Mouse (Mus musculus): Measurements from ENCODE around the gene Selenof.

The Selenof gene

DNA sequence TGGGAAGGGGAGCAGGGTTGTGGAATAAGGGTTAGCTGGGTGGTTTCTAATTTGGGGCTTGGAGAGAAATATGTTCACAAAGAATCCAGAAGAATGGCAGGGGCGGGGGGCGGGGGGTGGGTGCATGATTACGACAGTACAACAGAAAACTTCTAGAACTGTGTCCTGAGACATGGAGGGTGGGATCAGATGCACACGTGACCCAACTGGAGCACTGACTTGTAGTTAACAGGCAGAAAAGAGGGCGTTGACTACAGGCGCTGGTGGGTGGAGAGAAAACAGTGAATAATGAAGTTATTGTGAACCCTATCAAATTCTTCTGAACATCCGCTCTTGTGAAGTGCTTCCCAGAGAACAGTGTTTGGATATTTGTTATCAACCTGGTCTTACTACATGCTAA is 6.2 kb upstream of the Selenof start:
- 71% methylated on average over 7 of the region's 7 CpGs for WGBS

DNA sequence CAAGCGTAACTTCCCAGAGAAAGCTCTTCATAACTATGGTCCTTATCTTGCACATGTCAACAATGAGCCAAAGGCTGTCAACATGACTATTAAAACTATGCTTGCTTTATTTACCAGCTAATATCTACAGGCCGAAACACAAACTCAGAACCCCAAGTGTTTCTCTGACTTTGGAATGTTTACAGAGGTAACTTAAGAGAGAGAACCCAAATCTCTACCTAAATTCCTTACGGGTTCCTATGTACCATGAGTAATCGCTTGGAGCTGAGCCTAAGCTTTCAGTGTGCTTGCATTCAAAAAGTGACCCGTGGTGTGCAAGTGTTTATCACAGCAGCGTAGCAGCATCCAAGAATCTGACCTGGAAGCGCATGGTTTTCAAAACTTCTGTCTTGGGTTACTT is 4.9 kb upstream of the Selenof start:
- 83% methylated on average over 7 of the region's 7 CpGs for WGBS

DNA sequence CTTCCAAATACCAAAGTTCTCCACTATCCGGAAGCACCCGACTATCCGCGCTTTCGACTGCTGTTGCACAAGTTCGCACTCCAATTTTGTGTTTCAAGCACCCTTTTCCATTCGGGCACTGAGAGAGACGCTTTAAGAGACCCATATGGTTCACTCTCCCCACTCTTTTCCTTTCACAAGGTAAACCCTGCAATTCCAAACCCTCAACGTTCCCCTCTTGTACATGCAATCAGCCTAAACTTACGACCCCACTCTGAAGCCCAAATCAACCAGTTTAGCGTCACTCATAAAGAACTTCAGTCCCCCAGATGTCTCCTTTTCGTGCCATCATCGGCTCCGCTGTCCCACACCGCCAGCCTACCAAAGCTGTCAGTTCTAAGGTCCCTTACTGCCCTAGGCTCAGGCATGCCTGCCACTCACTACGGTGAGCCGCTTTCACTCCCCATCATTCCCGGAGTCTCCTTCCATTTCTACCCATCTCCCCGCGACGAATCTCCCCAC is 1.2 kb upstream of the Selenof start:
- 1% methylated on average over 21 of the region's 21 CpGs for WGBS

DNA sequence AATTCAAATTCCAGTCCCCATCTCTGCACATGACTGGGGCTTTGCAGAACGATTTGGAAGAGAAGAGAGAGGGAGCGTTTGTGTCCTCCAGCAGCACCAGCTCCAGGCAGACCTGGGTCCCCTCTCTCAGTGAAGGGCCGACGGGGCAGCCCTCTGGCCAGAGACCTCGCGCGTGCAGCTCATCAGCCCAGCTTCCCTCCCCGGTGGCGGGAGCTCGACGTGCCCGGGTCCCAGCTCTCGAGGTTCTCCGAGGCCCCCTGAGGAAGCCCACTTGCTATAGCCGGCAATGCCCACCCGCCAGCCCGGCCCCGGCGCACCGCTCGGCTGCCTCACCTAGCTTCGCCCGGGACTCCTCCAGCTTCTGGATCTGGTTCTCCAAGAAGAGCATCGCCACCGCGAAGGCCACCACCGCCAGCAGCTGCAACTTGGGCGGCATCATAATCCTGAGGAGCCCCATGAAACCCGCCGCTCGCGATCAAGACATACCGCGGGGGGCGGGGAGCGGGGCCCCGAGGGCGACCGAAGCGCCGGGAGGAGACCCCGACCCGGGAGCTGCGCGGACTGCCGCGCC is 618 bp upstream of the Selenof start:
- WGBS, result under 1% methylated on average over 47 of the region's 47 CpGs

DNA sequence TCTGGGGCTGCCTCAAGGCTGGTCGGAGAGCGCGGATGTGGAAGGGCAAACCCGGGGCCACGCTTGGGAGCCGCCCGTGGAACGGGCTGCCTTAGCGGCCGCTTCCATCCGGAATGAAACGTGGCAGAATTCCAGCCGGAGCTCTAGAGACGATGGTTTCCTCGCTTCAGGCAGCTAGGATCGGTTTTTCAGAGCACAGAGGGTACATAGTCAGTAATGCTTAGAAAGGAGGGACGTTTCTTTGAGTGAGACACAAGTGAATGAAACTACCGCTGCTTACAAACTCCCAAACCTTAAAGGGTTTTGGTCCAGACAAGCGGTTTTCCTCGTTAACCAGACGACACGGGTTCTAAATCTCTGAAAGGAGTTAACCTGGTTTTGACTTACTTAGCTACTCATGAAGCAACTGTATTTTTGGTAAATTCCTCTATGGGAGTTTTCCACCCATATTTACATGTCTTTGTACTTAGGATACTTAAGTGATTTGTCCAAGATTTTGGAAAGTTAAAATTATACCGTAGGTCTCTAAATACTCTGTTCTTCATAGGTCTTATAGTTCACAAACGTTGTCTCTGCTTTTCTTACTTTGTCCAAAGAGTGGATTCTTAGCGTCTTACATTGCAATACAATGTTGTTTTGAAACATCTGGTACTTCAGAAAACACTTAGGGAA is 848 bp downstream of the Selenof start:
- WGBS, result under 1% methylated on average over 25 of the region's 25 CpGs

DNA sequence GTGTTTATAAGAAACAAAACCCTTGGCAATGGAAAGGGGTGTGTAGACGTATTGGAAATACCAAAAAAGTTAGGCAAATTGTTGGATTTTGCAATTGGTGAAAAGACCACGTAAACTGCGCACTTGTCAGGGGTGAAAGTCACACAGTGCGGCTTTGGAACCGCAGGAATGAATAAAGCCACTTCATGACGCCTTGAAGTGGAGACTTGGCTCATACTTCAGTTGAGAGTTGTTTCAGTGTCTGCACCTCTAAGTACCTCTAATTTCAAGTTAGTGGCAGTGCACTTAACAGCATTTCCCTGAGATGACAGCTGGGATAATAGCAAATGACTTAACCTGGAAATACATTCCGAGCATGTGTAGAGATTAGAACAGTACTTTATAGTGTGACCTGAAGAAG is 4.2 kb downstream of the Selenof start:
- WGBS, result 82% methylated on average over 7 of the region's 7 CpGs

DNA sequence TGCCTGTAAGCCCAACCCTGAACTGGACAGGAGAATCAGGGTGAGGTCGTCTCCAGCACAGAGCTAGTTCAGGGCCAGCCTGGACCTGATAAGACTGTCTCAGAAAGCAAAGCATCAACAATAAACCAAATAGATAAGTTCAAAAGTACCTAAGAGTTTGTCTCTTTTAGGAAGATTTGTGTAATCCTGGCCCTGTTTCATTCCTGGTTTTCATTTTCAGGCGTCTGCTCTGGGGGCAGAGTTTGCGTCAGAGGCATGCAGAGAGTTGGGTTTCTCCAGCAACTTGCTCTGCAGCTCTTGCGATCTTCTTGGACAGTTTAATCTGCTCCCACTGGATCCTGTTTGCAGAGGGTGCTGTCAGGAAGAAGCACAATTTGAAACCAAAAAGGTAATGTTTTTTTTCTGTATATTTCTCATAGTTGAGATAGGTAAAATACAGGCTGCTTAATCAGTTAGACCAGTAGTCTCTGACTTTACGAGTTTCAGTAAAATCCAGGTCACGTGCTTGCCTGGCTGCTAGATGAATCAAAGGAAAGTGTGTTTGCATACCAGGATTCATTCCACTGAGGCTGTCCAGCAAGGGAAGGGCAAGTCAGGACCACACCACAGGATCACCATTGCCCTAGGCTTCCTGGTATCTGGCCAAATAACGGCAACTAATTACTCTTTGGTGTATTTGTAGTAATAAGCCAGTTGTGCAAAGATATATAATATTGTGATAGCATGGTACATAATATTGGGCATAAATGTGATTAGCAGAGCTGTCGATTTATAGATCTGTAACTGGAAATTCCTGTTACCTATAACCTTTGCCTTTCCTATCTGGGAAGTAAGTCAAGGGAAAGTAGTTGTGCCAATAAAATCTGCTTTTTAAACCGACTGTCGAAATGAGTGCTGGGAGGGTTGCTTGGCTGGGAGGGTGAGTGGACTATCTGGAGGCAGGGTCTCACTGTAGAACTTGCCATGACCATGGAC is 7.5 kb downstream of the Selenof start:
- 59% methylated on average over 10 of the region's 10 CpGs for WGBS

DNA sequence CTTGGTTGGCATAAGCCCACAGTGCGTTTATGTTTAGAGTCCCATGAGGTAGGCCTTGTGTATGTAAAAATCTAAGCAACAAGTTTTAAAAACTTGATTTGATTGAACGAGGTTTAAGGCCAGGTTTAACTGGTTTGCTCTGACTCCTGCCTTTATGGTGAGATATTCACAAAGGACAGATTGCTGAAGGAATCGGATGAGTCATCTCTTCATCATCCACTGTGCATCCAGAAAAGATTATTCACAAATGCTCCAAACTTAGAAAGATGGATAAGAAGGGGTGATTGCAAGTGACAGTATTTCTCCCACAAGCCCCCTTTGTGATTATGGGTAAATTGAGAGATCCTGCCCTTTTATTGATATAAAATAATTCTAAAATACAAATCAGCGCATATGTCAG is 8.8 kb downstream of the Selenof start:
- 65% methylated on average over 4 of the region's 4 CpGs for WGBS

DNA sequence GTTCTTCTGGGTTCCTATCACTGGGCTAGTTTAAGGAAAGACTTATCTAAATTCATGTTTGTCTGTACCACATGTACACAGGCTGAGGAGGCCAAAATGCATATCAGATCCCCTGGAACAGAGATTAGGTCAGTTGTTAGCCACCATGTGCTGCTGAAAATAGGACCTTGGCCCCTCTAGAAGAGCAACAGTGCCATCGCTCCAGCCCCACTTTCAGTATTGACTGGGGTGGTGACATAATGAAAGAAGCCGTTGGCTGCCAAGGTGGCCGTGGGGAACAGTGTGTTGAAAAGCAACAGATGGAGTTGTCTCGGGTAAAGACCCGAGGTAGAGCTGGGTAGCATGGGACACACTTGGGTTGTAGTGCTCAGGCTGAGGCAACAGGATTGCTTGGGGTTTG is 9.7 kb downstream of the Selenof start:
- 41% methylated on average over 5 of the region's 5 CpGs for WGBS

DNA sequence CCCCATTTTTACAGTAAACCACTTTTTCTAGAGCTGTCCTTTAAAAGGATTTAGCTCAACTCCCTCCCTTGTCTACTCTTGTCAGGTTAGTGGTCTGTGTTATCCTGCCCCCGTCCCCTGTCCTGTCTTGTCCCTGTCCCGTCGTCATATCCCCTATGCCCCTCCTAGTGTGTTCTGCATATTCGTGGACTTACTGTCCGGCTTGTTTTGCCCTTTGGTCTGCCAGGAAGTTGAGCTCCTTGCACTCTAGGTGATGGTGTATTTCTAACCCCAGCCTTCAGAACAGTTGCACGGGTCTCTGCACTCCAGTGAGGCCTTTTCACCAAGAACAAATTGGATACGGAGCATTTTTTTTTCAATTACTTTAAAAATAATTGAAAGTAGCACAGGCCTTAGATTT is 10.2 kb downstream of the Selenof start:
- WGBS, result 73% methylated on average over 7 of the region's 7 CpGs

DNA sequence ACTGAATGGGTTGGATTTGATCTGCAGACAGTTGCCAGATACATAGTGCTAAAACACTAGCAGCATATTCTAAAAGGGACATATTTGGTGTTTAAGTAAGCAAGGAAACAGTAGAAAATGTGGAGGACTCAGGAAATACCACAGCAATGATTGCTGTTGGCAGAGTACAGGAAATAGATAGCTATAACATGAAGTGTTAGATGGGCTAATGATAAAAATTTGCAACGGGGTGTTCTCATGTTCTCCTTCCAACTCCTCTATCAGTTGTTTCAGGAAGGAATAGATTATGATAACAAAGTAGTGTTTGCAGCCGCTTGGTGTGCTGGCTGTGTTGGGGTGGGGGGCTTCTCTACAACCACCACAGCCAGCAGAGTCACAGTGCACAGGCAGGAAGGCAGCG is 11.7 kb downstream of the Selenof start:
- 90% methylated on average over 3 of the region's 3 CpGs for WGBS

DNA sequence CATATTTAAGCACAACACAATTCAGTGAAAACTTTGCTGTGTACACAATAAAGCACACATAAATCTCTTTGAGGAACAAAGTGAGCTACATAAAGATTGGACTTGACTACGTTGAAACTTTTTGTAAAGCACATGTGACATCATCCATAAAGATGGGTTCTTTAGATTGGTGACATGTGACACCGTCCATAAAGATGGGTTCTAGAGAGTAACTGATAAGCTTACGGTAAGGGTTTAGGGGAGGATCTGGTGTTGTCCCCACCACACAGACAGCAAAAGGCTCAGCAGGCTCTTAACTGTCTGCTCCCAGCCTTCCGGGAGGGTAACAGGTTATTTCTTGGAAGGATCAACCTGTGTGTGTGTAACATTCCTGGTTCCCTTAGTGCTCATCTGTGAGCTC is 12.2 kb downstream of the Selenof start:
- 90% methylated on average over 4 of the region's 4 CpGs for WGBS

DNA sequence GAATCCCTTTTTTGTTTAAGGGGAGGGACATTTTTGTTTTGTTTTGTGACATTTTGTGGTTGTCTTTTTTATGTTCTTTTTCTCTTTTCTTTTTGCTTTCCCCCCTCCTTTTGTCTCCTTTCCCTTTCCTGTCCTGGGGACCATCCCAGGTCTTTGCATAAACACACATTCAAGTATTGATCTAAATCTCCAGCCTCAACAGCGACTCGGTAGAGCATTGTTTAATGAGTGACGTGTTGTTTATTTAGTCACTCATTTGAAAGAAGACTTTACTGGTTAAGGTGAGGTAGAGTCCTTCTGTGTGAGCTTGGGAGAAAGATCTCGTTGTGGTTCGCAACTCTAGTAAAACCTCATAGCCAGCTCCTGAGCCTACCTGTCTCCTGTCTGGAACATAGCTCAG is 13.7 kb downstream of the Selenof start:
- WGBS, result 69% methylated on average over 5 of the region's 5 CpGs

DNA sequence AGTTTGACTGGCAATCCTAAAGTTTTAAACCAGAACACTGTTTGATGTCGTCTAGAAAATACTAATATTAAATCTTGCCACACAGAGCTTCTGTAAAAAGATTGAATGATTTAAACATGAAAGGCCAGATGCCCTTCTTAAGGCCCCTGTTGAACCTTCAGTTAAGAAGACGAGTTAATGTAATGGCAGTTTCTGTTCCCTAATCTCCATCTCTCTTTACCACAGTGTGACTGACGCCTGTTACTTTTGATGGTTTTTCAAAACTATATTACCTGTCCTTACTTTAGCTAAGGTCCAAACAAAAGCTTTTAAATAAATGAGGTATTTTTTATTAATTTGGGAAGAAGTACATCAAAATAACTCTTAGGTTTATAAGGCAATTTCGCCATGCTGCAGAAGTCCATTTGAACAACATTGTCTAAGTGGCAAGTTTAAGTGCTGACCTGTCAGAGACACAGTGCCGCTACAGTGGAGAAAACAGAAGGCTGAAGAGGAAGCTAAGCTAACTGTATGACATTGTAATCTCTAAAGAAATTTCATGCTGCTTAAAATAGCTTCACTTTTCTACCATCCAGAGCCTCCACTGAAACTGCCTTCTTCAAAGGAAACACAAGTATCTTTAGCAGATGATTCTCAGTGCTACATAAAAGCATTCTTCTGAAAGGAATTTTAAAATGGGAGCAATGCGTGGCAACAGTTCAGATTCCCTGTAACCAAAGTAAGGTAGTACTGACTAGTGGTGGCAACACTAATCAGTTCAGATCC is 14.9 kb downstream of the Selenof start:
- WGBS, result 57% methylated on average over 6 of the region's 6 CpGs

DNA sequence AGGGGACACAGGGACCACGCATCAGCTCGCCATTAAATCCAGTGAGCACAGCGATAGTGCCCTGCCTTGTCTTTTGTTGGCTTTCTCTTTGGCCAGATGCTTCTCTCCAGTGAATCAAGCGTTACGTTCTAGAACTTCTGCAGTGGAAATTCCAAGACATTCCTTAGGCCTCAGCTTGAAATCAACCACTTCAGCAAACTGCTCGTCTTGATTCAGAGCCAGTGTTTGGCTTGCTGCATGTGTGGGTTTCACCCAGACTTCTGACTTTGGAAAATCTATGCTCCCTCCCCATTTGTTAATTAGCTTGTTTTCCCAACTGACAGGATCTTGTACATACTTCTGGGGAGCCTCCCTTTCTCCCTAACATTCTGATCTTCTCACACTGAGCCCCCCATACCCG is 16.6 kb downstream of the Selenof start:
- WGBS, result 49% methylated on average over 7 of the region's 7 CpGs

DNA sequence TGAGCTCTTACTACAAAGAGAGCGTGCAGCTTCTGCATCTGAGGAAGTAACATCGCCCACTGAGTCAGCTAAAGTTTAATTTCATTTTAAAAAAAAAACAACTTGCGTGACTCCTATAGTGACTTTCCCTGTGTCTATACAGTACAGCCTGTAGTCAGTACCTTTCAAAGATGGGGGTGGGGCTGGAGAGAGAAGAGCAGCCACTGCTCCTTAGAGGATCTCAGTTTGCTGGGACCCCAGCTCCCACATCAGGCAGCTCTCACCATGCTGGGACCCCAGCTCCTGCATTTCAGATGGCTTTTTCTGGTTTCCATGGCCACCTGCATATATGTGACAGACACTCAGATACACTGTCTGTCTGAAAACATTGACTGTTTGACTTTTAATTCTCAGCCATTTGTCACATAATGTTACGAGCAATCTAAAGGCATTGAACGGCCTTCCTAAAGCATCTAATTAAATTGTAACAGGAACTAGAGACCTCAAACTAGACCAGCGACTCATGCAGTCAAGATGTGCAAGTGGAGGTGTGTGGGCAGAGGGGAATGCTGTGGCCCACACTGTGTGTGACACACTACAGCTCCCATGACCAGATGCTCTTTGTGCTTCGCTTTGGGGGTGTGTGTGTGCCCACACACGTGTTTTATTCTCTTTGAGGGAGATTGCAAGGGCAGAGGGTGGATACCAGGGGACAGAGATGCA is 19.2 kb downstream of the Selenof start:
- WGBS, result 57% methylated on average over 8 of the region's 8 CpGs

DNA sequence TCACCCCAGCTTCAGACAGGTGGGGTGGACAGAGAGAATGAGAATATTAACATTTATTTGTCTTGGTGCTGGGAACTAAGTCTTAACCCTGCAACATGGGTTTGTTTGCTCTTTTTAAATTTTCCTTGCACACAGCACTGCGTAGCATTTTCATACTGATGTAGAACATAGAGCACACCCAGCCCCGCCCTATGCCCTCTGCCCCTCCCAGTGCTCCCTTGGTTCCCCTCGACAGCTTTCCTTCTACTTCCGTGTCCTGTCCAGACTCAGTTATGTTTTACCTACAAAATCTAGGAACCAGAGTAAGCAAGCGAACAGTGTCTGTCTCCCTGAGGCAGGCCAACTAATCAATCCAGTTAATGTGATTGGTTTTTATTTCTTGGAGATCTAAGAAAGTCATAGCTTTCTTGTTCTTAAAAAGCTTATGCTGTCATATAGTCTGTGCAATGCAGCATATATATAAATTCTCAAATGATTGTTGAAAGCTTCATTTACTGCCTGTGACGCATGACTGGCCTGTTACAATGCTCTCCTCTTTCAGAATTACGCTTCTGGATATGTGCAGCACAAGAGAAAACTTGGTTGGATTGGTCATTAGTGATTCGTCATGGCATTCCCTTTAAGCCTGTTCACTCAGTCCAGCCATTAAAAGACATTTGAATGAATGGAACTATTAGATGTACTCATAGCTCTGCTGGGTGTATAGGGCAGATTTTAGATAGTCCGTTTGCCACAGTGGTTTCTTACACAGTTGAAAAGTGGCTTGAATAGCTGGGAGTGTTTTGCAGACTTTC is 23.1 kb downstream of the Selenof start:
- 82% methylated on average over 9 of the region's 9 CpGs for WGBS

DNA sequence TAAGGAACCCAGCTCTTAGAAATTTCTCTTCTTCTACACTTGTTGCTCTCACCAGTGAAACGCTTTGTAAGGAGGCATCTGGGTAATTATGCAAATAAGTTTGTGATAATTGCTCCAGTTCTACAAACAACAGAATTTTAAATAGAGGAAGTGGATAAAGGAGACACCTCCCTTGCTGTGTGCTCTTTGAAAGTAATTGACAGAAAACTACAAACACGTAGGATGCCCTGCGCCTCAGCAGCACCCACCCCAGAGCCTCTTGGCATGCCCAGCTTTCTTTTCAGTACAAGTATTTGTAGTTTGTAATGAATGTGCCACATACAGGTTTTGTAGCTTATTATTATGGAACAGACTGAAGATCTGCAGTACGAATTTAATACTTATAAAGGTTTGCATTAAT is 27.0 kb downstream of the Selenof start:
- 69% methylated on average over 4 of the region's 4 CpGs for WGBS

DNA sequence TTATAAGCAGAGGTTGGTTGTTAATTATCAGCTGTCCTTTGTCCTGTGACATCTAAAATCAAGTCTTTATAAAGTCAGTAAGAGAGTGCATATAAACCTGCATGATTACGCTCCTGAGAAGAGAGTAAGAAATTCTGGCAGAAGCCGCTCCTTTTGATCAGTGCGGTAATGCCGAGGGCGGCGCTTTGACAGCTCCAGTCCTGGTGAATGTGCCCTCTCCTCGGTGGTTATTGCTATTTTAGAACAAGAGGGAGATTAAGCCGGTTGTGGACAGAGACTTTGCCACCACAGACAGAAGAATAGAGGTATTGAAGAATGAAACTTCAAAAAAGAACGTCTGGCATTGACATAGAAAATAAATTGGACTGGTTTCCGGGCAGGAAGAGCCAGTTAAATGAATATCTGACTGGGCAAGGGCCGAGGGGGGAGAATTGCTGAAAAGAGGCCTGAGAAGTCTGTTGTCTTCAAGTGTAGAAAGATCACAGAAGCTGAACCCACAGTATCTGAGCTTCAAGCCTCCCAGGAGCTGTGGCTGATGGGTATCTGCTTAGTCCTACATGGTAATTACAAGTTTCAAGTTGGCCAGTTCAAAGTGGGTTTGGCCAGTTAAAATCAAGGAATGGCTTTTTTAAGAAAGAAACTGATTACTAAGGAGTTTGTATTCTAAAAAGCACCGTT is 27.8 kb downstream of the Selenof start:
- WGBS, result 62% methylated on average over 12 of the region's 12 CpGs

DNA sequence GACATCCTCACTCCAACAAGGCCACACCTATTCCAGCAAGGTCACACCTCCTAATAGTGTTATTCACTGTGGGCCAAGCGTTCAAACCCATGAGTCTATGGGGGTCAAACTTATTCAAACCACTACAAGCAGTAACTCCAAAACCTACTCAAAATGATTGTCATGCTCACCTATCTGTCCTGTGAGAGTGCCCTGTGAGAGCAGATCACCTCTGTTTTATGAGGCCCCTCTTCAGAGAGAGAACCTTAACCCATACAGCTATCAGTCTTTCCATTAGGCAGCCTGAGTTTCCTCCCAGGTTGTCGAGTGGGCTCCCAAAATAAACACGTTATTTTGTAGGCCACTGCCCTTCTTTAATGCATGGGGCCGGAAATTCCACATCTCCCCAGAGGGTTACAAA is 32.3 kb downstream of the Selenof start:
- 85% methylated on average over 4 of the region's 4 CpGs for WGBS

Measured in cerebral cortex, adult 2 months (tissue).